Mouse (Mus musculus) cortical plate, adult 2 months (tissue): Measurements from ENCODE around the gene Stxbp6.

Source experiments
- CTCF ChIP-seq: fragments of 200-500 bp; IDR thresholded peaks from 2 replicates; pipeline ENCODE4 v1.5.1; 2011; ENCODE audit warnings: mild to moderate bottlenecking, control low read depth, low read length; ENCODE audit not compliant: insufficient read depth; ENCODE audit errors: extremely low read depth
- POLR2A ChIP-seq: fragments of 200-500 bp; IDR thresholded peaks from 2 replicates; pipeline ENCODE4 v1.6.1; 2011; ENCODE audit warnings: mild to moderate bottlenecking, low read length, control low read depth; ENCODE audit not compliant: insufficient read depth; ENCODE audit errors: extremely low read depth

- no peak for TF ChIP-seq CTCF
- TF ChIP-seq POLR2A = no peak
Measured at GRCm38 (mm10) chr12:45006049-45006448, 68.5 kb downstream of the Stxbp6 start.
